Mouse (Mus musculus) heart, postnatal 10 days (tissue): ENCODE measurements around the gene Herc6. TPM values are rescaled to one million over a fixed set of nuclear protein-coding genes. Genes with fewer than 3 reads are reported as not detected.

Source experiments
- DNase-seq, 2 experiments: peaks; one replicate each; pipeline ENCODE4 v3.0.0; 2021
- intact Hi-C: fragments of 180-260 bp; cut with DNase I; formaldehyde crosslinking; loops from one replicate; pipeline ENCODE4 v1.15.1; 2025
- total RNA-seq, 2 experiments: library from RNA; stranded (reverse); gene quantifications; 2 replicates each; pipeline ENCODE4 v1.2.3; 2021

The Herc6 gene
- total RNA-seq, 2 experiments from 2014 or later: 2.4 to 3.6 TPM

DNA sequence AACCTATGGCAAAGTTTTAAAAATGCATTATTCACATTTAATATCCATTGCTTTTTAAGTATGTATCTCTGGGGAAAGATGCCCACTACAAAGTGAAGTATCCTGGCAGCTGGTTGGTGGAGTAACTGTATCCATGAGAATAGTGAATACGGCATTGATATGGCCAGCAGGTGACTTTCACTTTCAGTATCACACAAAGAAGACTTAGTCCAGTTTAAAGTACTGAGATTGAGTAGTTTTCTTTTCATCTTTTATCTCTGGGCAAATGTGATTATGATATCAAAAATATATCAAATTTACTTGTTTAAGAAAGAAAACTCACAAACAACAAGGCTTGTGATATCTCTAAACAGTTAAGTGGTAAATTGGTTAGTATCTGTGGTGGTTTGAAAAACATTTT lies 125.9 kb downstream of the Herc6 start:
- intact Hi-C loops: loop anchor here (10.0 kb wide), 1 partner anchor 992 kb away; the partner anchor contains the start of gene Avl9
- no peak for DNase-seq

DNA sequence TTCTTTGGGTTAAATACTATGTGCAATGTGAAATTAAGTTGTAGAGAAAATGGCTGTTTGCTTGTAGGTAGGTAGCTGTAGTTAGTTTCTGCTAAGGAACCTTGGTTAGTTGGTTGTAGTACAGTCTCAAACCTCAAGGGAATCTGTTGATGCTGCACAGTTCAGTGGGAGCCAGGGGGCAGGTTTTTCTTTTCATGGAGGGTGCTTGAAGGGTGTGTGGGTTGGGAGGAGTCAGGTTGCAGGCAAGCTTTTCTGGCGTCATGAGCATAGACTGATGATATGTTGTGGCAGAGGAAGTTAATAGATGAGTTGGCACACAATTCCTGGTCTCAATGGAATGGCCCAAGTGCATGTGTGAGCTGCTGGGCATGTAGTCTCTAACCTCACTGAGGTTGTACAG lies 130.9 kb downstream of the Herc6 start:
- intact Hi-C loops: no loop called here
- no peak for DNase-seq

Other genes starting within 250 kb of the Herc6 start
- not detected for gene Vmn1r17, start 217.3 kb upstream of the Herc6 start, total RNA-seq
- not detected for gene Vmn1r18, start 185.2 kb upstream of the Herc6 start, total RNA-seq
- not detected for gene Vmn1r19, start 177.2 kb upstream of the Herc6 start, total RNA-seq
- gene Vmn1r20, start 152.1 kb upstream of the Herc6 start, total RNA-seq: not detected
- 10 to 100 TPM; 19.1 to 23.2 TPM for gene Ppm1k, start 45.5 kb upstream of the Herc6 start, total RNA-seq
- 10 to 100 TPM; 18.2 to 18.7 TPM for gene Pyurf, start 111.1 kb downstream of the Herc6 start, total RNA-seq
- 10 to 100 TPM; 19.9 to 20.5 TPM for gene Lancl2, start 121.5 kb downstream of the Herc6 start, total RNA-seq
- 10 to 100 TPM; 21.1 to 25.3 TPM for gene Vopp1, start 244.2 kb downstream of the Herc6 start, total RNA-seq